Mouse (Mus musculus): ENCODE data around the gene Vmn2r3. TPM values are rescaled to one million over a fixed set of nuclear protein-coding genes. Genes with fewer than 3 reads are reported as not detected.

Gene Vmn2r3
- polyA plus RNA-seq, 1 experiment from 2014 or later, result not detected

Other genes starting within 250 kb of the Vmn2r3 start
- 0.11 and 0.12 TPM in 2 replicates for gene Vmn2r1, start 208.2 kb downstream of the Vmn2r3 start, polyA plus RNA-seq (2015; fragmentation: Nextera tagmentation; extraction: Ambion mirVana)
- gene Vmn2r2, start 147.8 kb downstream of the Vmn2r3 start, polyA plus RNA-seq (2015; fragmentation: Nextera tagmentation; extraction: Ambion mirVana), result 0.05 TPM in 2 replicates
- not detected in 2 replicates for gene Vmn2r4, start 125.7 kb upstream of the Vmn2r3 start, polyA plus RNA-seq (2015; fragmentation: Nextera tagmentation; extraction: Ambion mirVana)
- not detected in 2 replicates for gene Vmn2r5, start 220.1 kb upstream of the Vmn2r3 start, polyA plus RNA-seq (2015; fragmentation: Nextera tagmentation; extraction: Ambion mirVana)